Mouse (Mus musculus): ENCODE measurements around the gene Fos. TPM values are rescaled to one million over a fixed set of nuclear protein-coding genes. Genes with fewer than 3 reads are reported as not detected.

Fos gene
- total and polyA plus RNA-seq, 2 experiments = 0.65 to 1.2 TPM

DNA sequence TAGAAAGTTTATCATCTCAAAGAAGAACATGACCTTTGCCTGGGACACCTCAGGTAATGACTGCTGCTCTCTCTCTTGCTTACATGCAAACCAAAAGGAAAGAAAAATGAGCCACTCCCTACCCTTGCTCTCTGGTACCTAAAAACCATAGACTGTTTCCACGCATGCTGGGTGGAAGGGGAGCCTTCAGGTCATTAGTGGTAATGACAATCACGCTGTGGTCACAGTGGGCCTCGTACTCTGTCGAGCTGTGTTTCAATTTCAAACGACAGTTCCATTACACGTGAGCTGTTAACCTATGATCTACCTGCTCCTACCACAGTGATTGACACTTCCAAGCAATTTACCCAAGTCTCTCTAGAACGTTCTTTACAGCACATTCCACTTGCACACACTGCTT lies 5.0 kb downstream of the Fos start:
- no peak overlapping the region for H3K27ac ChIP-seq (replicated peaks; ENCODE audit: insufficient read depth, low read depth, low read length)
- no peak overlapping the region for H3K4me3 ChIP-seq (ENCODE audit: insufficient read depth, low read depth, low read length)
- H3K9ac ChIP-seq (ENCODE audit: low read depth, low read length) = no peak overlapping the region
- TF ChIP-seq CTCF (IDR thresholded peaks at IDR 0.05; ENCODE audit: low read depth, low read length) (no peak), POLR2A (IDR thresholded peaks at IDR 0.05; ENCODE audit: extremely low read depth, insufficient read depth, low read length) (no peak)
- H3K27me3 ChIP-seq (ENCODE audit: control insufficient read depth, insufficient read depth, low read length) = no peaks in the 10 kb centered on the region
- 85% methylated on average over 7 of the region's 7 CpGs for WGBS
- peaks cover 5% of the 10 kb centered on the region for H3K4me1 ChIP-seq (ENCODE audit: control insufficient read depth, insufficient read depth, low read length)
- H3K36me3 ChIP-seq (ENCODE audit: control insufficient read depth, insufficient read depth, low read length) = no peaks in the 10 kb centered on the region
- no peak for DNase-seq (ENCODE audit: extremely low read depth, low read depth, low spot score)
- H3K79me2 ChIP-seq (ENCODE audit: control insufficient read depth, insufficient read depth, low read length) = no peaks in the 10 kb centered on the region

DNA sequence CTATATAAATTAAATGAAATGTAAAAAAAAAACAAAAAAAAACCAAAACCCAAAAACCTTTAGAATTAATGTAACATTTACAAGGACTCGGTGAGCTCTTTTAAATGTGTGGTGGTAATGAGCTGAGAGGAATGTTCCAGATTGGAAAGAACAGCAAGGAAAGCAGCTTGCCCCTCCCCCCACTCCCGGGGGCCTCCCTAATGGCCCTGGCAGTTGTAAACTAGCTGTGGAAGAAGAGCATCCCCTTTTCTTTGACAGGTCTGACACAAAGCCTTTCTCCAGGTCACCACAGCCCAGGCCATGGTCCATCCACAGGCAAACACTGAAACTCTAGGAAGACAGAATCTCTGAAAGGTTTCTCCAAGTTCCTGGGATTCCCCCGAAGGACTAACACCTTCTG lies 5.5 kb downstream of the Fos start:
- no peaks in the 10 kb centered on the region for H3K27me3 ChIP-seq (ENCODE audit: control insufficient read depth, insufficient read depth, low read length)
- H3K4me3 ChIP-seq (ENCODE audit: insufficient read depth, low read depth, low read length) = no peak overlapping the region
- DNase-seq (ENCODE audit: extremely low read depth, low read depth, low spot score) = no peak
- no peak for TF ChIP-seq CTCF (IDR thresholded peaks at IDR 0.05; ENCODE audit: low read depth, low read length)
- TF ChIP-seq POLR2A (IDR thresholded peaks at IDR 0.05; ENCODE audit: extremely low read depth, insufficient read depth, low read length) = no peak
- no peak overlapping the region for H3K27ac ChIP-seq (replicated peaks; ENCODE audit: insufficient read depth, low read depth, low read length)
- no peaks in the 10 kb centered on the region for H3K79me2 ChIP-seq (ENCODE audit: control insufficient read depth, insufficient read depth, low read length)
- no peaks in the 10 kb centered on the region for H3K36me3 ChIP-seq (ENCODE audit: control insufficient read depth, insufficient read depth, low read length)
- no peak overlapping the region for H3K9ac ChIP-seq (ENCODE audit: low read depth, low read length)
- peaks cover 5% of the 10 kb centered on the region for H3K4me1 ChIP-seq (ENCODE audit: control insufficient read depth, insufficient read depth, low read length)
- 59% methylated on average over 3 of the region's 3 CpGs for WGBS

DNA sequence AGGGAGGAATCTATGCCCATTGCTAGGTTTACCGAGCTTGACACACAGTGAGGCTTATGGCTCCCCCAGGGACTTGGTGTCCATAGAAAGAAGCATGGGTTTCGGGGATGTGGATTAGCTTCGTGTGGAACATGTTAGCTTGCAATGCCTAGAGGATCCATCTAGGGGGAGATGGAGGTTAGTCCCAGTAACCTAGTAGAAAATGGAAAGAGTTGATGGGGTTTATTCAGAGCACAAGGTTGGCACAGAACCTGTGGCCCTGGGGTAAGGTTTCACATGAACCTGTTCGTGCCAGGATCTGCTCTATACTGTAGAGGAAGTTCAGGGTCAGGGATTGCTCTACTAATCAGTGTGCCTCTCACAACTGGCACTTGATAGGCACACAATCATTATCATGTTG lies 9.5 kb downstream of the Fos start:
- Histone ChIP-seq H3K27me3 (ENCODE audit: control insufficient read depth, insufficient read depth, low read length) (no peaks in the 10 kb centered on the region), H3K36me3 (ENCODE audit: control insufficient read depth, insufficient read depth, low read length) (no peaks in the 10 kb centered on the region), H3K79me2 (ENCODE audit: control insufficient read depth, insufficient read depth, low read length) (no peaks in the 10 kb centered on the region), H3K27ac (replicated peaks; ENCODE audit: insufficient read depth, low read depth, low read length) (no peak overlapping the region), H3K4me1 (ENCODE audit: control insufficient read depth, insufficient read depth, low read length) (peaks cover 5% of the 10 kb centered on the region), H3K9ac (ENCODE audit: low read depth, low read length) (no peak overlapping the region), H3K4me3 (ENCODE audit: insufficient read depth, low read depth, low read length) (no peak overlapping the region)
- TF ChIP-seq POLR2A (IDR thresholded peaks at IDR 0.05; ENCODE audit: extremely low read depth, insufficient read depth, low read length) (no peak), CTCF (IDR thresholded peaks at IDR 0.05; ENCODE audit: low read depth, low read length) (no peak)
- no peak for DNase-seq (ENCODE audit: extremely low read depth, low read depth, low spot score)
- WGBS = 60% methylated on average over 4 of the region's 4 CpGs

DNA sequence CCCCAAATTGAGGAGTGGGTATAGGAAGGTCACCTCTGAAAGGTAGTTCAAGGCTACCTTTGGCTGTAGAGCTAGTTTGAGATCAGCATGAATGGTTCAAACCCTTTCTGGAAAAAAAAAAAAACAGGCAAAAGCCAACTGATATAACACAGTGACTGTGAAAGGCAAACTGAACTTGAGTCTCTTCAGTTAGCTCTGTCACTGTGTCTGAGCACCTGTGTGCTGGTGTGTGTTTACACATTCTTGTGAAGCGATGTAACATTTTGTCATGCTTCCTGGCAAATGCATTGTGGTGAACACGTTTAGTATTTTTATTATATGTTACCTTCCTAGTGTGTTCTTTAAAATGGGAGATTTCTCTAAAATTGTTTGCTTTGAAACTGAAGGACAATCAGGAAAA lies 11.0 kb downstream of the Fos start:
- no peaks in the 10 kb centered on the region for H3K36me3 ChIP-seq (ENCODE audit: control insufficient read depth, insufficient read depth, low read length)
- H3K79me2 ChIP-seq (ENCODE audit: control insufficient read depth, insufficient read depth, low read length) = no peaks in the 10 kb centered on the region
- H3K4me3 ChIP-seq (ENCODE audit: insufficient read depth, low read depth, low read length) = no peak overlapping the region
- no peak overlapping the region for H3K27ac ChIP-seq (replicated peaks; ENCODE audit: insufficient read depth, low read depth, low read length)
- H3K27me3 ChIP-seq (ENCODE audit: control insufficient read depth, insufficient read depth, low read length) = no peaks in the 10 kb centered on the region
- TF ChIP-seq POLR2A (IDR thresholded peaks at IDR 0.05; ENCODE audit: extremely low read depth, insufficient read depth, low read length) (no peak), CTCF (IDR thresholded peaks at IDR 0.05; ENCODE audit: low read depth, low read length) (no peak)
- H3K4me1 ChIP-seq (ENCODE audit: control insufficient read depth, insufficient read depth, low read length) = peaks cover 5% of the 10 kb centered on the region
- WGBS = 55% methylated on average over 2 of the region's 2 CpGs
- no peak overlapping the region for H3K9ac ChIP-seq (ENCODE audit: low read depth, low read length)
- DNase-seq (ENCODE audit: extremely low read depth, low read depth, low spot score) = no peak

DNA sequence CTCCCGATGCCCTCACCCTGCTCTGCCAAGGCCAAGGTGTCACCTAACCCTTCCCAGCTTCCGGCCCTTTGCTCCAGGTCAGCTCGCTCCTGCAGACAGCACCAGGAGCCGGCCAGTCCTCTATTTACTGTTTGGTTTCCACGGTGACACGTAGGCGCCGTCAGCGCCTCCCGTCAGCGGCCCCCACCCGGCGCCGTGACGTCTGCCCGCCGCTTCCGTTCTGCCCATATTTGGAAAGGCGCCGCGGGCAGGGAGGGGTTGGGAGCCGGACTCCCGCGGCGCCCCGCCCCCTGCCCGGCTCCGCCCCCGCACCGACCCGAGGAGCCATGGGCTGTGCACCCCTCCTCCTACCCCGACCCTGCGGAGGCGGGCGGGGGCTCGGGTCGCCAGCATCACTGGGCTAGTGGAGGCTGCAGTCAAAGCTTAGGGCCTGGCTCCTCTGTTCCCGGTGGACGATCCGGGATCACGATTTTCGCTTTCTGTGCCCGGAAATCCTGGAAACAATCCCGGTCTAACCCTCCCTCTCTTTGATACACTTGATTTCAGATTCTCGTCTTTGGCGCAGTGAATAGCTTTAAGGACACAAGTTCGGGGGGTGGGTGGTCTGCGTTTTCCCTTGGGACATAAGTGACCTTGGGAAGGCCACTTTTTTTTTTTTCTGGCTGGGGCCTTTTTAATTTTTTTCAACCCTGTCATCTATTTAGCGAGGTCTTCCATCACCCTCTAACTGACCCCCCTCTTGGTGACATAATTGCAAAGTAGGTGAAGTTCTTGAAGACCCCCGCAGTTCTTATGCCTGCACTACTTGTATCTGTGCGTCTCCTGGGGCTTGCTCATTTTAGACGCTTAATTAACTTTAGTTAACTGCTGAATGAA lies 12.4 kb downstream of the Fos start:
- no peak for TF ChIP-seq CTCF (IDR thresholded peaks at IDR 0.05; ENCODE audit: low read depth, low read length)
- TF ChIP-seq POLR2A (IDR thresholded peaks at IDR 0.05; ENCODE audit: extremely low read depth, insufficient read depth, low read length) = no peak
- H3K27me3 ChIP-seq (ENCODE audit: control insufficient read depth, insufficient read depth, low read length) = no peaks in the 10 kb centered on the region

DNA sequence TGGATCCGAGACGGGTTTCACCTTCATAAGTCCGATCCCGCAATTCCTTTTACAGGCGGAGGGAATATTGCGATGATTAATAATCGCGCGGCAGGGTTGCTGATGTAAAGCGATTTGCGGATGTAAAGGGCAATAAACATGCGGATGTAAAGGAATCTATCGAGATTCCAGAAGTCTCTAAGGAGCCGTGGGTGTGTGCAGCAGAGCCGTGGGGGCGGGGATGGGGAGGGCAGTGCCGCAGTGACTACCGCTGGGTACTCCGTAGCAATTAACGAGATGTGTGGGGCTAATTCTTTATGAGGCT lies 13.0 kb downstream of the Fos start:
- no peaks in the 10 kb centered on the region for H3K36me3 ChIP-seq (ENCODE audit: control insufficient read depth, insufficient read depth, low read length)
- H3K79me2 ChIP-seq (ENCODE audit: control insufficient read depth, insufficient read depth, low read length) = no peaks in the 10 kb centered on the region
- WGBS = 1% methylated on average over 20 of the region's 20 CpGs
- peak; percentile 26 for DNase-seq (ENCODE audit: extremely low read depth, low read depth, low spot score)
- no peaks in the 10 kb centered on the region for H3K27me3 ChIP-seq (ENCODE audit: control insufficient read depth, insufficient read depth, low read length)
- no peak for TF ChIP-seq POLR2A (IDR thresholded peaks at IDR 0.05; ENCODE audit: extremely low read depth, insufficient read depth, low read length)
- no peak for TF ChIP-seq CTCF (IDR thresholded peaks at IDR 0.05; ENCODE audit: low read depth, low read length)
- H3K4me3 ChIP-seq (ENCODE audit: insufficient read depth, low read depth, low read length) = peak overlapping the region; percentile 96
- H3K9ac ChIP-seq (ENCODE audit: low read depth, low read length) = peak overlapping the region; percentile 36; the same call in 1 of the 2 replicates
- H3K27ac ChIP-seq (replicated peaks; ENCODE audit: insufficient read depth, low read depth, low read length) = no peak overlapping the region
- peaks cover 5% of the 10 kb centered on the region for H3K4me1 ChIP-seq (ENCODE audit: control insufficient read depth, insufficient read depth, low read length)

More for the DNA sequence above, 12.4 kb downstream of the Fos start:
- DNase-seq (ENCODE audit: extremely low read depth, low read depth, low spot score) = peak; percentile 79
- peak overlapping the region; percentile 57 for H3K27ac ChIP-seq (replicated peaks; ENCODE audit: insufficient read depth, low read depth, low read length)
- no peaks in the 10 kb centered on the region for H3K79me2 ChIP-seq (ENCODE audit: control insufficient read depth, insufficient read depth, low read length)
- no peaks in the 10 kb centered on the region for H3K36me3 ChIP-seq (ENCODE audit: control insufficient read depth, insufficient read depth, low read length)
- peak overlapping the region; percentile 80 for H3K9ac ChIP-seq (ENCODE audit: low read depth, low read length)
- H3K4me3 ChIP-seq (ENCODE audit: insufficient read depth, low read depth, low read length) = peak overlapping the region; percentile 96
- WGBS = under 1% methylated on average over 52 of the region's 52 CpGs
- H3K4me1 ChIP-seq (ENCODE audit: control insufficient read depth, insufficient read depth, low read length) = peaks cover 5% of the 10 kb centered on the region
